Mouse (Mus musculus) right cerebral cortex, postnatal 10 days (tissue): Measurements from ENCODE around the gene Spo11.
A peak's percentile ranks its signal among the peaks of the same experiment; 100 is the strongest.

ENCODE experiments used
- DNase-seq, 2 experiments: peaks; one replicate each; pipeline ENCODE4 v3.0.0; 2021; ENCODE audit warnings: low spot score in 2 of 2

The Spo11 gene

GRCm38 (mm10) chr2:173010220-173010717, 32.8 kb downstream of the Spo11 start:
- DNase-seq = no peak

GRCm38 (mm10) chr2:173011440-173011839, 33.9 kb downstream of the Spo11 start:
- no peak for DNase-seq

- no peak for DNase-seq
Measured at GRCm38 (mm10) chr2:173014741-173015287, 37.3 kb downstream of the Spo11 start.

GRCm38 (mm10) chr2:173017940-173018339, 40.4 kb downstream of the Spo11 start:
- DNase-seq = no peak

GRCm38 (mm10) chr2:173018618-173019017, 41.1 kb downstream of the Spo11 start:
- DNase-seq = no peak

- DNase-seq = no peak
Measured at GRCm38 (mm10) chr2:173019322-173019721, 41.8 kb downstream of the Spo11 start.

GRCm38 (mm10) chr2:173019790-173020189, 42.3 kb downstream of the Spo11 start:
- peak; percentile 88 to 89 for DNase-seq

- no peak for DNase-seq
Measured at GRCm38 (mm10) chr2:173020430-173020829, 42.9 kb downstream of the Spo11 start, which contains the start of gene Rbm38. Gene Rbm38 (plus strand): TSS chr2:173020498.

- peak; percentile 94 to 96 for DNase-seq
Measured at GRCm38 (mm10) chr2:173021633-173022055, 44.1 kb downstream of the Spo11 start.

- no peak for DNase-seq
Measured at GRCm38 (mm10) chr2:173022056-173022681, 44.7 kb downstream of the Spo11 start.

- DNase-seq = no peak
Measured at GRCm38 (mm10) chr2:173022813-173023212, 45.3 kb downstream of the Spo11 start.

- no peak for DNase-seq
Measured at GRCm38 (mm10) chr2:173023371-173023851, 45.9 kb downstream of the Spo11 start.

GRCm38 (mm10) chr2:173023966-173024365, 46.5 kb downstream of the Spo11 start:
- no peak for DNase-seq

GRCm38 (mm10) chr2:173024392-173024791, 46.9 kb downstream of the Spo11 start:
- no peak for DNase-seq

GRCm38 (mm10) chr2:173024938-173025337, 47.4 kb downstream of the Spo11 start:
- DNase-seq = peak in 1 of 2 experiments; percentile 58

- no peak for DNase-seq
Measured at GRCm38 (mm10) chr2:173026286-173026685, 48.8 kb downstream of the Spo11 start.

GRCm38 (mm10) chr2:173026688-173027131, 49.2 kb downstream of the Spo11 start:
- DNase-seq = no peak

- DNase-seq = no peak
Measured at GRCm38 (mm10) chr2:173027169-173027823, 49.8 kb downstream of the Spo11 start.

GRCm38 (mm10) chr2:173027824-173028495, 50.5 kb downstream of the Spo11 start:
- no peak for DNase-seq

- DNase-seq = no peak
Measured at GRCm38 (mm10) chr2:173028508-173029031, 51.1 kb downstream of the Spo11 start.

- DNase-seq = no peak
Measured at GRCm38 (mm10) chr2:173030591-173031338, 53.3 kb downstream of the Spo11 start.
